Mouse (Mus musculus) brain, embryonic 14.5 days (tissue): Measurements from ENCODE around the gene Kif26b.

Experiments used
- CTCF ChIP-seq: fragments of 200-500 bp; IDR thresholded peaks from 2 replicates; pipeline ENCODE4 v1.5.1; 2012; ENCODE audit warnings: inconsistent platforms, mild to moderate bottlenecking, moderate library complexity, borderline replicate concordance; ENCODE audit not compliant: insufficient read depth, insufficient read length; ENCODE audit errors: extremely low read depth
- POLR2A ChIP-seq: fragments of 200-500 bp; IDR thresholded peaks from 2 replicates; pipeline ENCODE4 v1.6.1; 2012; ENCODE audit warnings: mild to moderate bottlenecking, inconsistent platforms, borderline replicate concordance; ENCODE audit not compliant: poor library complexity, insufficient read depth, insufficient read length, severe bottlenecking; ENCODE audit errors: extremely low read depth

DNA sequence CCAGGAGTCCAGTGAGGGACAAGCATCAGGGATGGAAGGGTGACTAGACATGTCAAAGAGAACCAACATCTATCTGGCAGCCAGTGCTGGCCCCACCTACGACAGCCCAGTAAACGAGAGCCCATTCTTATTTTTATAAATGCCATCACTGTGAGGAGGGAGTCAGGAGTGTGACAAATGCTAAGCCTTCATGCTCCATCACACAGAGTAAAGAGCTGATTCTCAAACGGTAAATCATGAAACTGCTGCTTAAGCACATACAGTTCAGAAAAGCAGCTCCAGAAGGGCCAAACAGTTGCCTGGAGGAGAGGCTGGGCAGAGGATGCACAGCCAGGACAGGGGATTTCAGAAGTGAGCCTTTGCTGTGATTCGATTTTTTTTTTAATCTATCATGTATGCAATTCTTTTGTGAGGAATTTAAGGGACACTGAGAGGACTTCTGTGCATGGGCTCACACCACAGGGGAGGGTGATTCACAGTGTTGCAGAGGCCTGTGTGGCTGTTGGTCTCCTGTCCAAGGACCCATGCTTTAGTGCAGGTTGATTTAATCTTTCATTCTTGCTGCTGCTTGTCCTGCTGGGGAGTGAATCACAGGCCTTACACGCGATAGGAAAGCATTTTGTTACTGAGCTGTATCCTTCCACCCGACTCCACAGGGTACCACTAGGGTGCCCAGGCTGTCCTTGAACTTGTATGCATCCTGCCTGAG lies 16.4 kb upstream of the Kif26b start:
- TF ChIP-seq CTCF (no peak), POLR2A (no peak)
